Mouse (Mus musculus) monocyte, adult 5-6 weeks (primary cell): ENCODE measurements around the gene Gm17655. TPM values are rescaled to one million over a fixed set of nuclear protein-coding genes. Genes with fewer than 3 reads are reported as not detected.
A peak's percentile ranks its signal among the peaks of the same experiment; 100 is the strongest.
"Not testable (repeated sequence)": the region's sequence is repeated elsewhere in the genome, so short reads cannot be mapped to it uniquely, and the experiment has no call there.

ENCODE experiments used
- ATAC-seq: fragments of 153-309, 156-312 bp; replicated peaks from 2 replicates; pipeline ENCODE4 v1.8.0; 2017; ENCODE audit warnings: mild to moderate bottlenecking; ENCODE audit not compliant: low TSS enrichment, insufficient number of reproducible peaks, severe bottlenecking, poor library complexity, low FRiP score
- total RNA-seq: library from RNA; stranded (forward); fragments of 200-1000, 200-491, 200-594 nt; gene quantifications from 3 replicates; pipeline ENCODE4 v1.2.3, GENCODE M21; 2017

Gm17655 gene
- total RNA-seq, 1 experiment from 2014 or later, result 2.0 TPM

DNA sequence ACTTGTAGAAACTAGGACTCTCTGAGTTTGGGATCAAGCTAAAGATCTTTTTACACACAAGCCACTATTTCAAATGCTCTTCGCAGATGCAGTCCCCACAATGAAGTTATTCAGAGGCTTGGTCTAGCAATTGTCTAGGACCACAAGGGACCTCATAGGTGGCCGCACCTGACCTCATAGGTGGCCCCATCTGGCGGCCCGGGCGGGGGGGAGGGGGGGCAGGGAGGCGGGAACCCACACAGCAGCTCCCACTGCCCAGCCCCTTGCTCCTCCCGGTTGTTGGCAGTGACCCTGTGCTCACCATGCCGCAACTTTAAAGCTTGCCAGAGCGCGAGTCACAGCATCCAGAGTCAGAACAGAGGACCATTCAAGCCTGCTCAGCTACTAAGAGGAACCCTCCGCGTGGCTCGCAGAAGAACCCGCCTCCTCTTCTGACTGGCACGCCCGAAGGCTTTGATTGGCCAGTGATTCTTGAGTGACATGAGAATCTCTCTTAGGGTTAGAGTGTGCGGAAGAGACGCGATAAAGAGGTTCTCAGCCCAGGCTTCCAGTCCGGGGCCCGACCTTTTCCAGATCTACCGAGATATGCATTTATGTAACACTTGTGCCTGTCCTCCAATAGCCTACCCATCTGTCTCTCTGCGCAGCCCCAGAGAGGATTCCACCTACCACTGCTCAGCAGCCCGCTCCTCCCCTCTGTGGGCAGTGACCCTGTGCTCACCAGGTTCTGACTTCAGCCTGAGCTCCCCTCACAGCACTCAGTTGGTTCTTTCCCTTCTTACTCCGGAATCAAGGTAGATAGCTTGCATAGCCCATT is 21.9 kb upstream of the Gm17655 start, which contains the start of gene Gm35315:
Gm35315 (minus strand) TSS at position 391 of the 817 bp plus-strand sequence.
- peak; percentile 99 for ATAC-seq

- no peak for ATAC-seq
These were observed 19.2 kb upstream of the Gm17655 start for GRCm38 (mm10) chr5:110091546-110091945.

- no peak for ATAC-seq
These were observed 14.0 kb upstream of the Gm17655 start for GRCm38 (mm10) chr5:110086161-110086866.

DNA sequence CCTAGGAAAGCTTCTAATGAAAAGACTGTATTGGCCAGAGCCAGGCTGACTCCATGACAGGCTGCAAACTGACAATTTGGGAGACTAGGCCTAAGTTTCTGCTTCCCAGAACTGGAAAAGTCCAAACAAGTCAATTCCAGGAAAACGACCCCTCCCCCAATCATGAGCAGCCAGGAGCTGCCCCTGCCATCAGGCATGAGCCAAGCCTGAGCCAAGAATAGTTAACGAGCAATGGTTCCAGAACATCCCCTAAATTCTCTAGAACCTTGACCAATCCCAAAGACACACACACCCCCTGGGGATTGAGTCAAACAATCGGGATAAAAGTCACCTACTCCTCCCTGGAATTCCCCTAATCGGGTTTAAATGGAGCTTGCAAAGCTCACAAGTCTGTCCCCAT is 10.6 kb upstream of the Gm17655 start:
- no peak for ATAC-seq

DNA sequence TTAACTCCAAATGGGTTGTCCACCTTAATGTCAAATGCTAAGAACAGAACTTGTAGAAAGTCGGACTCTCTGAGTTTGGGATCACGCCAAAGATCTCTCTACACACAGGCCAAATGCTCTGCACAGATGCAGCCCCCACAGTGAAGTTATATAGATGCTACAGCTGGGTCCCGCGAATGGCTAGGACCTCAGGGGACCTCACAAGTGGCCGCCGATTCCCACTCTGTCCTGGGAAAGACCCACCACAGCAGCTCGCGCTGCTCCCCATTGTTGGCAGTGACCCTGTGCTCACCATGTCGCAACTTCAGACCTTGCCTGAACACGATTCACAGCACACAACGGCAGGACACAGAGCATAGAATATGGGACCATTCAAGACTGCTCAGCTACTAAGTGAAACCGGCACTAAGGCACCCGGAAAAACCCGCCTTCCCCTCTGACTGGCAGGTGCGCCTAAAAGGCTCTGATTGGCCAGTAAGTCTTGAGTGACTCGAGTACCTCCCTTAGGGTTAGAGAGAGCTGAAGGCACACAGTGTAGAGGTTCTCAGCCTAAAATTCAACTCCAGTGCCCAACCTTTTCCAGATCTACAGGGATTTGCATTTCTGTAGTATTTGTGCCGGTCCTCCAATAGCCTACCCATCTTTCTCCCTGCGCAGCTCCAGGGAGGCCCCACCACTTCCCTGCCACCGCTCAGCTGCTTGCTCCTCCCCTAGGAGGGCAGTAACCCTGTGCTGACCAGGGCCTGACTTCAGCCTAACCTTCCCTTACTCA is 14.5 kb downstream of the Gm17655 start:
- ATAC-seq, result peak; percentile 97

DNA sequence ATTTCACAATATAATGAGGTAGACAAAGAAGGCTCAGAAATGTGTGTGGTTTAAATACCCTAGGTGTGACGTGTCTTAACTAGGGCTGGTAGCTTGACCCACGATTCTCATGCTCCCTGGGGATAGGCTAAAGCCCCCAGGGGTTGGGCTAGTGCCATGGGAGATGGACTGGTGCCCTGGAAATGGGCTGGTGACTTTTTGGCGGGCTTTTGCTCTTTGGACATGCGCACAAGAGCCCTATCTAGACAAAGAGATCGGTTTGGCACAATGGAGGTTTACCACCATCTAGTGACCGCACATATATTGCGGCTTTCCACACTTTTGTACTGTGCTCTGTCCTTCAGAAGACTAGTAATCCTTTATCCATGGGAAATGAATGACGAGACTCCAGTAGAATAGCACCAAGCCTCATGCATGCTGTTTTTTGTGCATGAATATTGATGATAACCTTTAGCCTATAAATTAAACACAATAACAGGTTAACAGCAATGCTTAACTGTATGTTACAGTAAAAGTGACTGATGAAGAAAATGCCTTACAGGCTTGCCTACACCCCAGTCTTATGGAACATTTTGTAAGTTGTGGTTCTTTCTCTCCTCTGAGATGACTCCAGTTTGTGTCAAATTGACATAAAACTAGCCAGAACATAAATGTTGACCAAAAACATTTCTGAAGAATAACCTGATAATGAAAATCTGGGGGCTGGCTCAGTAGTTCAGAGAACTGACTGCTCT is 48.5 kb downstream of the Gm17655 start:
- not testable (repeated sequence) for ATAC-seq

DNA sequence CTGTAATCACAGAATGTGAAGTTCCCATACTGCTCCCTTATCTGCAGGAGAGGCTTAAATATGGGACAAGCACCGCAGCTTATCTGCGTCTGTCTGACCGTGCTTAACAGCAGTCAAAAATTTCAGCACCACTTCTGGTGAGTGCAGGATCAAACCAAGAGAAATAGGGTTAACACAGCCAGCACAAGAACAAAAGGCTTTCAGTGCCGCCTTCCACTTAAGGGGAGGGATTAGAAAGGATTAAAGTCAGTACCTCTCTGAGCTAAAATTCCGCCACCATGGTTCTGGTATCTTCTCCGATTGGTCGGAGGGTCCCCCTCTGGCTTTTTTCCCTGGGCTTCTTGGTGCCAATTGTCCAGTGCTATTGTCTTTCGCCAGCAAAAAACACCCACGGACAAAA is 49.0 kb downstream of the Gm17655 start:
- ATAC-seq, result no peak

DNA sequence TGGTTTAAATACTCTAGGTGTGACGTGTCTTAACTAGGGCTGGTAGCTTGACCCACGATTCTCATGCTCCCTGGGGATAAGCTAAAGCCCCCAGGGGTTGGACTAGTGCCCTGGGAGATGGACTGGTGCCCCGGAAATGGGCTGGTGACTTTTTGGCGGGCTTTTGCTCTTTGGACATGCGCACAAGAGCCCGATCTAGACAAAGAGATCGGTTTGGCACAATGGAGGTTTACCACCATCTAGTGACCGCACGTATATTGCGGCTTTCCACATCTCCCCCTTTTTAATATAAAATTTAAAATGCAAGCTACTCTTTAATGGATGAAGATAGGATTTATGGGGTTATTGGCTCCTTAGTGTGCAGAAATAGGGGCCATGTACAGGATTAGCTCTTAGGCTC is 56.5 kb downstream of the Gm17655 start:
- ATAC-seq, result not testable (repeated sequence)

Other genes starting within 250 kb of the Gm17655 start
- 14.0 to 34.6 TPM (median 17.2 TPM) in 3 replicates for gene Gm15446, start 149.1 kb downstream of the Gm17655 start, total RNA-seq
- 12.5 to 78.7 TPM (median 59.7 TPM) in 3 replicates for gene Zfp932, start 76.0 kb downstream of the Gm17655 start, total RNA-seq
- gene Gm35315, start 21.9 kb upstream of the Gm17655 start, total RNA-seq, result 0.39 to 0.76 TPM in 2 of 3 replicates, not detected in the other
- 0.10 to 2.3 TPM in 2 of 3 replicates, not detected in the other for gene Plcxd1, start 27.5 kb upstream of the Gm17655 start, total RNA-seq
- 31.9 to 41.2 TPM (median 37.7 TPM) in 3 replicates for gene Gtpbp6, start 35.7 kb upstream of the Gm17655 start, total RNA-seq
- 6.8 to 11.4 TPM (median 11.3 TPM) in 3 replicates for gene Zfp605, start 37.6 kb upstream of the Gm17655 start, total RNA-seq
- gene Chfr, start 63.3 kb upstream of the Gm17655 start, total RNA-seq, result 84.6 to 106 TPM (median 89.6 TPM) in 3 replicates
- 26.9 to 50.9 TPM (median 39.0 TPM) in 3 replicates for gene Golga3, start 104.2 kb upstream of the Gm17655 start, total RNA-seq
- 62.3 to 65.9 TPM (median 64.4 TPM) in 3 replicates for gene Ankle2, start 158.5 kb upstream of the Gm17655 start, total RNA-seq
- 23.6 to 27.7 TPM (median 24.7 TPM) in 3 replicates for gene Pgam5, start 197.4 kb upstream of the Gm17655 start, total RNA-seq
- gene Pxmp2, start 213.7 kb upstream of the Gm17655 start, total RNA-seq, result 0.53 to 9.9 TPM (median 2.7 TPM) in 3 replicates
- gene Pole, start 213.8 kb upstream of the Gm17655 start, total RNA-seq, result 2.1 to 5.1 TPM (median 4.1 TPM) in 3 replicates